Mouse (Mus musculus): ENCODE results near the gene Cdc42bpg.

DNA sequence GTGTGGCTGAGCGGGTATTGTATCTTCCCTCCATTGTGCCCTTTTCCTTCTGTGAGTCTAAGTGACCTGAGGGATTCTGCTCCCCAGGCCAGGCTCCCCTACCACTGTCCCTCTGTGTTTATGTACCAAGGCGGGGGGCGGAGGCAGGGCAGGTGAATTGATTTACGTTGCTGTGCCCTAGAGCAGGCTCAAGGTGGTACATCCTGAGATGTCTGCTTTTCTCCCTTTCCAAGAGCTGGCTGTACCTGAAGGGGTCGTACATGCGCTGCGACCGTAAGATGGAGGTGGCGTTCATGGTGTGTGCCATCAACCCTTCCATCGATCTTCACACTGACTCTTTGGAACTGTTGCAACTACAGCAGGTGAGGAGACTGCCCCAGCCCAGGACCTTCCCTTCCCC is 30.7 kb downstream of the Cdc42bpg start:
- no peak for TF ChIP-seq CTCF (IDR thresholded peaks at IDR 0.05; ENCODE audit: borderline replicate concordance, insufficient read depth, low read depth, low read length)
- no peak for TF ChIP-seq POLR2A (IDR thresholded peaks at IDR 0.05; ENCODE audit: borderline replicate concordance, insufficient read depth, low read length)

All from cerebellum, adult 2 months (tissue).